Mouse (Mus musculus) hindlimb bud, embryonic 11.5 days (tissue): ENCODE data around the gene Gpx1.
A peak's percentile ranks its signal among the peaks of the same experiment; 100 is the strongest.
"Not testable (repeated sequence)": the region's sequence is repeated elsewhere in the genome, so short reads cannot be mapped to it uniquely, and the experiment has no call there.

ENCODE experiments used
- DNase-seq: peaks from one replicate; pipeline ENCODE4 v3.0.0-alpha.2; 2012; ENCODE audit warnings: low read depth, low spot score; ENCODE audit errors: extremely low spot score

Gene Gpx1

DNA sequence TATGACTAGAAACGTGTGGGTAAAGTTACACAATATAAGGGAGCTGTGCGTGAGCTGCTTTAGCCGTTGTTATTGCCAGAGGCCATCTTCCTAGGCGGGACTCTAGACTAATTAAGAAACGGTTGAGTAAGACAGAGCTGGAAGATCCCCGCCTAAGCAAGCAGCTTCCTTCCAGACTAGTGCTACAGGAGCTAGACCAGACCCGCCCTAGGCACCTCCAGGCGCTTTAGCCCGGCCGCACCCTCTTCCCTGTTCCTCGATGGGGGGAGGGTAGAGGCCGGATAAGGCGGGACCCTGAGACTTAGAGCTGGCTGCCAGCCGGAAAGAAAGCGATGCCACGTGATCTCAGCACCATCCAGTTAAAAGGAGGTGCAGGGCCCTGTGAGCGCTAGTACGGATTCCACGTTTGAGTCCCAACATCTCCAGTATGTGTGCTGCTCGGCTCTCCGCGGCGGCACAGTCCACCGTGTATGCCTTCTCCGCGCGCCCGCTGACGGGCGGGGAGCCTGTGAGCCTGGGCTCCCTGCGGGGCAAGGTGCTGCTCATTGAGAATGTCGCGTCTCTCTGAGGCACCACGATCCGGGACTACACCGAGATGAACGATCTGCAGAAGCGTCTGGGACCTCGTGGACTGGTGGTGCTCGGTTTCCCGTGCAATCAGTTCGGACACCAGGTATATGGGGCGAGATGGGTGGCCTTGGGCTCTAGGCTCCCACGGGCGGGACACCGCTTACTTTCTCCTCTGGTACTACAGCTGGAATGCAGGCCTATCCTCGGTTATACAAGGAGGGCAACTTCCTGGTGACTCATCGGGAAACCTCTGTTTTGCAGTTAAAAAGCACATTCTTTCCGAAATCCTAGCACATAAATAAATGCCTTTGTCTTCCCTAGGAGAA lies at the start of gene Gpx1:
Gpx1 (plus strand) TSS at position 18 of the 896 bp plus-strand sequence.
- peak; percentile 82 for DNase-seq

DNA sequence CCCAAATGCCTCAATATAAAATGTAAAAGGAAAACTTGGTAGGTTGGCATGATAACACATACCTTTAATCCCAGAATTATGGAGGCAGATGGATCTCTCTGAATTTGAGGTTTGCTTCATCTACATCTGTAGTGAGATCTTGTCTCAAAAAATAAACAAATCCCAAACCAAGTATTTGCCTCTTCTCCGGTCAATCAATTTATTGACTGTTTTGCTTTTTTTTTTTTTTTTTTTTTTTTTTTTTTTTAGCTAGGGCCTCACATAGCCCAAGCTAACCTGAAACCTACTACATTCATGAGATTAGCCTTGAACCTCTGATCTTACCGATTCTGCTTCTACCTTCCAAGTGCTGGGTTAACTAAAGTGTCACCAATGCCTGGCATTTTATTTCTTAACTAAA lies 49.4 kb upstream of the Gpx1 start:
- DNase-seq: no peak

GRCm38 (mm10) chr9:108290016-108290750 lies 48.5 kb upstream of the Gpx1 start, which contains the start of gene Nicn1:
TSS of gene Nicn1 (plus strand) at chr9:108290429.
- peak; percentile 92 for DNase-seq

- DNase-seq: no peak
Measured at GRCm38 (mm10) chr9:108290773-108291172, 47.9 kb upstream of the Gpx1 start.

DNA sequence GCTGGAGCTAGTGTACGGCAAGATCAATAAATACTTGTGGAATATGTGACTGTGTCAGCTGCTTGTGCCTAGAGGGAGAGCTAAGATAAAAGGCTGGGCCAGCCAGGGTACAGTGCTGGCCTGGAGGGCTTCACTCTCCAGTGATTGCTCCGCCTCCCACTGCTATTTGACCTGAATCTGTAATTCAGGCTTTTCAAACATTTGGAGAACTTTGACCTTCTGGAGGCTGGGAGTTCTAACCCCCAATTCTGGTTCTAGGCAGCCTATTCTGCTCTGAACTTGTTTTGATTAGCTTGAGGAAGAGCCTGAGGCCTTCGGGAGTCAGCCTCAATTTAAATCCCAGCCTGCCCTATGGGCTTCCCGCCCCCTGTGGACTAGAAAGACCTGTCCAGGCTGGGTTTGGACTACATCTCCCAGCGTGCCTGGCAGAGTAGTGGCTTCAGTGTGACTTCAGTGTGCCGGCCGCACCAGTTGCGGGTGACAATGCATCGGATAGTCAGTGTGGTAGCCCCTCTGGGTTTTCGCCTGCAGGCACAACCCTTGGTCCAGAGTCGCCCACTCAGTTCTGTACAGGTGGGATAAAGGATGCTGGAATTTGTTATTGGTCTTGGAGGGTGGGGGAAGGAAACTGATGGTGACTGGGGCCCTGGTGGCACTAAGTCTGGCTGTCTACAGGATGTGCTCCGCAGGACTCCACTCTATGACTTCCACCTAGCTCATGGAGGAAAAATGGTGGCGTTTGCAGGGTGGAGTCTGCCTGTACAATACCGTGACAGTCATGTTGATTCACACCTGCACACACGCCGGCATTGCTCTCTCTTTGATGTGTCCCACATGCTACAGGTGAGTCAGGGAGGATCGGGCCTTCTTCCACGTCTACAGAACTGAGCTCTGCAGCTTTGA lies 42.0 kb upstream of the Gpx1 start, which contains the start of gene Amt:
Amt (plus strand) TSS at position 401 of the 903 bp plus-strand sequence.
- DNase-seq: no peak

DNA sequence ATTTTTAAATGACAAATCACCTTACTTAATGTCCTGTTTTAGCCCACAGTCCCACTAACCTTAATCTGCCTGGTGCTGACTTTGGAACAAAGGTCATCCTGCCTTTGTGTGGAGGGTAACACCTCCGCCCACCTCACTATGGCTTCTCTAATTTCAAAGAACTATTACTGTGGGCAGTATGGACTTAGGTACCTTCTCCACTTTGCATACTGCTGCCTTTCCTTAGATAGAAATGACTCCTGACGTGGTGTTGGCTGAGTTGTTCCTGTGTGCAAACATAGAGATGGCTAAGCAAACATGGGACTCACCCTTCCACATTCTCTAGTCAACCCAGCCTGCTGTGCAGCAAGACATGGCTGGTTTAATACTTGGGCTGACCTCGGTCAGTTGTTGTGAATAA lies 36.9 kb upstream of the Gpx1 start:
- DNase-seq: no peak

- DNase-seq: no peak
Measured at GRCm38 (mm10) chr9:108304716-108305115, 34.0 kb upstream of the Gpx1 start.

GRCm38 (mm10) chr9:108305170-108305569 lies 33.5 kb upstream of the Gpx1 start:
- no peak for DNase-seq

DNA sequence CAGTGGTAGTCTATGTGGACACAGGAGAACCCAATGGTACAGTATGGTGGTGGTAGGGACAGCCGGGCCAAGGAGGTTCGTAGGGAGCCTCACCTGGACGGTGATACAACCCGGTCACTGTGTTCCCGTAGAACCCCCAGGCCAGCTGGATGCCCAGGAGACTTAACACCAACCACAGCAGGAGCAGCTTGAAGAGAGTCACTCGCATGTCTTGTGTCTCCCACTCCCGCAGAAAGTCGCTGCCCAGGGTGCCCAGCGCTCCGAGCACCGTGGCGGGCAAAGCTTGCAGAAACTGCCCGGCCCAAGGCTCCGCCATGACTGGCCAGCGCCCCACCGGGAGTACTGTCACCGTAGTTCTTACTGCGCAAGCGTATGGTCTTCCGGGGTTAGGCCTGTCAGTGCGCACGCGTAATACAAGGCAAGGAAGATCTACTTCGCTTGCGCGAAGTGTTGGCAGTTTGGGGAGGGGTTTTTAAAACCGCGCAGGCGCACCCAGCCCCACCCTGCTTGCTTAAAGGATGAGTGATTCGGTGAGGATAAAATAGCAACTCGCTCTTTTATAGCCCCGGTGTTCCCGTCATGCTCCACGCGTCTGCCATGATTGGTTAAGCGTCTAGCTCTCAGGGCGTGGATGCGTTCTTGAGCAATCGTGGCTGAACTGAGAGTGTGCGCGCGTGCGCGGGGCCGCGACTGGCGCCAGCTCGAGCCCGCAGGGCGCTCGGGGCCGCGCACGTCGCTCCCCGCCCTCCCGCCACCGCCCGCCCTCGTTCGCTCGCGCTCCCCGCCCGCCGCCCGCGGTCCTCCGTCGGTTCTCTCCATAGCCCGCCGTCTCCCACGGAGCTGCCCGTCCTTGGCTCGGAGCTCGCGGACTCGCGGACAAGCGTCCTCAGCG lies 32.8 kb upstream of the Gpx1 start, which contains the start of the genes Rhoa and Tcta:
Rhoa (plus strand) TSS at position 501 of the 892 bp plus-strand sequence.
Tcta (minus strand) TSS at position 532 of the 892 bp plus-strand sequence.
- DNase-seq: peak; percentile 99

GRCm38 (mm10) chr9:108306571-108306980 lies 32.1 kb upstream of the Gpx1 start:
- DNase-seq: no peak

DNA sequence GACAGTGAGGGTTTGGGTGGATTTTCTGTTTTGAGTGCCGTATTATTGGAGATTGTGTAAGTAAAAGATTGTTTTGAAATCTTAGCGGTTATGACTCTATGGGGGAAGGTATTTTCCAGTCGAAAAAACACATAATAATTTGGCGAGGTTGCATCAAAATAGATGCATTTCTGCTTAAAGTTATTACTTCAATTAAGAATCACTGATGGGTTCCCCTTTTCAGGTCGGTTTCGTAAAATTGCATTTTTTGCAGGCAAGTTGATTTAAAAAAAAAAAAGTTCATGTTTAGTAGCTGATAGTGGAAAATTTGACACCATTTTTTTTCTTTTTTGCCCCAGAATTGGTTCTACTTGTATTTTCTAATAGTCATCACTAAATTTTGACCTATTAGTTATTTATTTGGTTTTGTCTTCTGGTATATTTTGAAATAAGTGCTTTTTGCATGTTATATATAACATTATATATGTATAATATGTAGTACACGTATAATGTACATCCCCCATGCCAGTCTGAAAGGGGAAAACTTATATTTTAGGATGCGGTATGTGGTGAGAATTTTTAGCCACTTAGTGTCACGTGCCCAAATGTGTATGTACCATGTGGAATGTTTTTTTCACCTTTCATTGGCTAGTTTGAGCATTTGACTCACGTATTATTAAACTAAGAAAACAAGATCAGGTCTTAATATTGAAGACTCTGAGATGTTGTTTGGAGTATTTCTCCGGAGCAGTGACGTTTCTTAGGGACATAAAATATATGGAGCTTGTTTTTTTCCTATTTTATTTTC lies 31.5 kb upstream of the Gpx1 start:
- DNase-seq: no peak

GRCm38 (mm10) chr9:108308141-108308540 lies 30.6 kb upstream of the Gpx1 start:
- no peak for DNase-seq

GRCm38 (mm10) chr9:108317572-108317971 lies 21.1 kb upstream of the Gpx1 start:
- no peak for DNase-seq

- DNase-seq: no peak
Measured at GRCm38 (mm10) chr9:108318462-108318861, 20.2 kb upstream of the Gpx1 start.

DNA sequence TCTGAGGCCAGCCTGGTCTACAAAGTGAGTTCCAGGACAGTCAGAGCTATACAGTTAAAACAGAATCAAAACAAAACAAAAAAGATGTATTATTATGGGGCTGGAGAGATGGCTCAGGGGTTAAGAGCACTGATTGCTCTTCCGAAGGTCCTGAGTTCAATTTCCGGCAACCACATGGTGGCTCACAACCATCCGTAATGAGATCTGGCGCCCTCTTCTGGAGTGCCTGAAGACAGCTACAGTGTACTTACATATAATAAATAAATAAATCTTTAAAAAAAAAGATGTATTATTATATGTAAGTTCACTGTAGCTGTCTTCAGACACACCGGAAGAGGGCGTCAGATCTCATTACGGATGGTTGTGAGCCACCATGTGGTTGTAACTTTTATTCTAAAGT lies 16.6 kb upstream of the Gpx1 start:
- DNase-seq: not testable (repeated sequence)

GRCm38 (mm10) chr9:108324784-108325183 lies 13.9 kb upstream of the Gpx1 start:
- DNase-seq: no peak

DNA sequence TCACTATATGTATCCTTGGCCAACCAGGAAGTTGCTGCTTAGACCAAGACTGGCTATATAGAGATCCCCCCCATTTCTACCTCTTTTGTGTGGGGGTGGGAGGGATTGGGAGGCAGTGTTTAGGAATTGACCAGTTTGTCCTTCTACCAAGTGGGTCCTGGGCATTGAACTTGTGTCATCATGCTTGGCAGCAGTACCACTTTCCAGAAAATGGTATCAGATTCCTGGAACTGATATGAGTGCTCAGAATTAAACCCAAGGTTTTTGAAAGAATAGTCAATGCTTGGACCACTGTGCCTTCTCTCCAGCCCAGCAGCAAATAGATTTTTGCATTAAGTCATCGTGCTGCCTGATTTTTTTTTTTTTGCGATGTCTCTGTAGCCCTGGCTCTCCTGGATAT lies 12.9 kb upstream of the Gpx1 start:
- no peak for DNase-seq

DNA sequence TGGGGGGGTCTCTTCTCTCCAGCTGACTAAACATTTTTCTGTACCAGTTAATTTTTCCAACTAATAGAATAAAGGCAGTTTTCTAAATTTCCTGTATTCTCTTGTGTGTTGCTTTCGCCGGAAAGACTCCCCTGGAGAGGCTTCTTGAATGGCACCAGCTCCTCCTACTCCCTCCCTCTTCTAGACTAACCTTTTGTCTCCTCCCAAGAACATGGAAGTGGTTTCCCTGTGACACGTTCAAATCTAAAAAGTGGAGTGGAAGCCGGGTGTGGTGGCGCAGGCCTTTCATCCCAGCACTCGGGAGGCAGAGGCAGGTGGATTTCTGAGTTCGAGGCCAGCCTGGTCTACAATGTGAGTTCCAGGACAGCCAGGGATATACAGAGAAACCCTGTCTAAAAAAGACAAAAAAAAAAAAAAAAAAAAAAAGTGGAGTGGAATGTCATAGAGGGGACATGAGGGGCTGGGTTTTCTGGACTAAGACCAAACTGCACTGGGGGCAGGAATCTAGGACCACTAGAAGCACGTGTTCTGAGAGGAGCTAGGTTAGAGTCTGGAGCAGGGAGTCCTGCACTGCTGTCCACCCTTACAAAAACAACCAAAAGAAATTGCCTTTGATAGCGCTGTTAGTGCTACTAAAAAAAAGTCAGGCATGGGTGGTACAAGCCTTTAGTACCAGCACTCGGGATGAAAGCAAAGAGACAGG lies 704 bp upstream of the Gpx1 start:
- no peak for DNase-seq
